Mouse (Mus musculus) MEL (cell line): ENCODE results near the gene Pdzd8. TPM values are rescaled to one million over a fixed set of nuclear protein-coding genes. Genes with fewer than 3 reads are reported as not detected.
A peak's percentile ranks its signal among the peaks of the same experiment; 100 is the strongest.

Experiments
- DNase-seq: peaks from one replicate; pipeline ENCODE4 v3.0.0; 2011; ENCODE audit warnings: low read depth, low spot score
- H3K27ac ChIP-seq: 2 replicates; pipeline ENCODE4 v1.5.1; 2012; ENCODE audit warnings: low read depth, mild to moderate bottlenecking, control low read depth, low read length, moderate library complexity; ENCODE audit not compliant: control insufficient read depth
- H3K27me3 ChIP-seq, 2 experiments: fragments of 150-350 bp in 1 of 2; sonication (generic) in 1 of 2; 2 replicates each; pipeline ENCODE4 v1.6.1; 2012; ENCODE audit warnings: low read length in 2 of 2, mild to moderate bottlenecking in 2 of 2, improper control_type of control experiment in 1 of 2, moderate library complexity in 1 of 2; ENCODE audit not compliant: insufficient read depth in 2 of 2, control insufficient read depth in 1 of 2
- H3K36me3 ChIP-seq, 2 experiments: 2 replicates each; pipeline ENCODE4 v1.6.1; 2012 to 2014; ENCODE audit warnings: low read length in 2 of 2, improper control_type of control experiment in 1 of 2, inconsistent platforms in 1 of 2, mild to moderate bottlenecking in 1 of 2; ENCODE audit not compliant: insufficient read depth in 2 of 2, control insufficient read depth in 1 of 2
- H3K4me1 ChIP-seq, 2 experiments: fragments of 150-350 bp in 1 of 2; sonication (generic) in 1 of 2; 2 replicates each; pipeline ENCODE4 v1.6.1; 2012; ENCODE audit warnings: low read length in 2 of 2, improper control_type of control experiment in 1 of 2, mild to moderate bottlenecking in 1 of 2; ENCODE audit not compliant: insufficient read depth in 2 of 2, control insufficient read depth in 1 of 2
- H3K4me3 ChIP-seq, 2 experiments: fragments of 150-350 bp in 1 of 2; sonication (generic) in 1 of 2; 2 replicates each; pipeline ENCODE4 v1.5.1; 2012; ENCODE audit warnings: low read depth in 2 of 2, low read length in 2 of 2, mild to moderate bottlenecking in 2 of 2, moderate library complexity in 2 of 2, control low read depth in 1 of 2, improper control_type of control experiment in 1 of 2; ENCODE audit not compliant: control insufficient read depth in 1 of 2, insufficient read depth in 1 of 2
- H3K79me2 ChIP-seq: 2 replicates; pipeline ENCODE4 v1.6.1; 2012; ENCODE audit warnings: mild to moderate bottlenecking, low read length, moderate library complexity; ENCODE audit not compliant: control insufficient read depth, poor library complexity, insufficient read depth
- H3K9ac ChIP-seq: 2 replicates; pipeline ENCODE4 v1.6.1; 2012; ENCODE audit warnings: low read depth, mild to moderate bottlenecking, control low read depth, low read length, moderate library complexity; ENCODE audit not compliant: control insufficient read depth, poor library complexity, severe bottlenecking
- H3K9me3 ChIP-seq: fragments of 150-350 bp; sonication (generic); replicated peaks from 2 replicates; pipeline ENCODE4 v1.6.1; 2012; ENCODE audit warnings: mild to moderate bottlenecking, low read length, improper control_type of control experiment, moderate library complexity; ENCODE audit not compliant: insufficient read depth
- BHLHE40 ChIP-seq: IDR thresholded peaks from 2 replicates; pipeline ENCODE4 v1.6.1; 2012; ENCODE audit warnings: low read depth, mild to moderate bottlenecking, inconsistent platforms, low read length, improper control_type of control experiment, borderline replicate concordance
- EP300 ChIP-seq, 2 experiments: IDR thresholded peaks; 2 replicates each; pipeline ENCODE4 v1.6.1; 2011; ENCODE audit warnings: improper control_type of control experiment in 2 of 2, low read length in 2 of 2, low read depth in 1 of 2, mild to moderate bottlenecking in 1 of 2
- ETS1 ChIP-seq: IDR thresholded peaks from 2 replicates; pipeline ENCODE4 v1.6.1; 2012; ENCODE audit warnings: low read depth, mild to moderate bottlenecking, inconsistent platforms, low read length, improper control_type of control experiment, moderate library complexity
- GATA1 ChIP-seq: IDR thresholded peaks from 2 replicates; pipeline ENCODE4 v1.6.1; 2011; ENCODE audit warnings: low read depth, low read length, improper control_type of control experiment
- HCFC1 ChIP-seq: IDR thresholded peaks from 2 replicates; pipeline ENCODE4 v1.6.1; 2012; ENCODE audit warnings: low read depth, mild to moderate bottlenecking, inconsistent platforms, low read length, improper control_type of control experiment, moderate library complexity
- MEF2A ChIP-seq: IDR thresholded peaks from 2 replicates; pipeline ENCODE4 v1.6.1; 2014; ENCODE audit warnings: low read depth, mild to moderate bottlenecking, inconsistent platforms, low read length, improper control_type of control experiment; ENCODE audit not compliant: poor library complexity, insufficient replicate concordance, severe bottlenecking; ENCODE audit errors: extremely low read depth
- MXI1 ChIP-seq: IDR thresholded peaks from 2 replicates; pipeline ENCODE4 v1.6.1; 2011; ENCODE audit warnings: mild to moderate bottlenecking, low read depth, low read length, improper control_type of control experiment
- MYB ChIP-seq: IDR thresholded peaks from 2 replicates; pipeline ENCODE4 v1.6.1; 2011; ENCODE audit warnings: mild to moderate bottlenecking, low read depth, low read length, improper control_type of control experiment
- MYC ChIP-seq: IDR thresholded peaks from 2 replicates; pipeline ENCODE4 v1.6.1; 2011; ENCODE audit warnings: low read depth, mild to moderate bottlenecking, low read length, improper control_type of control experiment, moderate library complexity
- NRF1 ChIP-seq: IDR thresholded peaks from 2 replicates; pipeline ENCODE4 v1.6.1; 2014; ENCODE audit warnings: low read depth, mild to moderate bottlenecking, inconsistent platforms, low read length, improper control_type of control experiment, moderate library complexity; ENCODE audit not compliant: poor library complexity, insufficient read depth, severe bottlenecking
- POLR2A ChIP-seq, 2 experiments: IDR thresholded peaks; 2 replicates each; pipeline ENCODE4 v1.6.1; 2011 to 2012; ENCODE audit warnings: low read length in 2 of 2, mild to moderate bottlenecking in 2 of 2, control low read depth in 1 of 2, improper control_type of control experiment in 1 of 2, low read depth in 1 of 2, moderate library complexity in 1 of 2; ENCODE audit not compliant: control insufficient read depth in 1 of 2, insufficient read depth in 1 of 2, poor library complexity in 1 of 2
- RAD21 ChIP-seq: IDR thresholded peaks from 2 replicates; pipeline ENCODE4 v1.6.1; 2011; ENCODE audit warnings: mild to moderate bottlenecking, low read depth, low read length, improper control_type of control experiment
- RCOR1 ChIP-seq: IDR thresholded peaks from 2 replicates; pipeline ENCODE4 v1.6.1; 2012; ENCODE audit warnings: low read depth, mild to moderate bottlenecking, inconsistent platforms, low read length, improper control_type of control experiment
- SIN3A ChIP-seq: IDR thresholded peaks from 2 replicates; pipeline ENCODE4 v1.6.1; 2012; ENCODE audit warnings: low read length, improper control_type of control experiment, inconsistent platforms
- TAL1 ChIP-seq: IDR thresholded peaks from 2 replicates; pipeline ENCODE4 v1.6.1; 2012; ENCODE audit warnings: mild to moderate bottlenecking, inconsistent platforms, low read length, moderate library complexity, mixed read lengths
- TBP ChIP-seq: IDR thresholded peaks from 2 replicates; pipeline ENCODE4 v1.8.0; 2011; ENCODE audit warnings: low read depth, low read length, improper control_type of control experiment
- TCF12 ChIP-seq: IDR thresholded peaks from 2 replicates; pipeline ENCODE4 v1.6.1; 2014; ENCODE audit warnings: low read depth, mild to moderate bottlenecking, inconsistent platforms, low read length, improper control_type of control experiment, moderate library complexity
- USF1 ChIP-seq: IDR thresholded peaks from 2 replicates; pipeline ENCODE4 v1.6.1; 2014; ENCODE audit warnings: low read depth, mild to moderate bottlenecking, inconsistent platforms, low read length, improper control_type of control experiment, moderate library complexity
- USF2 ChIP-seq, 2 experiments: IDR thresholded peaks; 2 replicates each; pipeline ENCODE4 v1.6.1; 2011 to 2012; ENCODE audit warnings: improper control_type of control experiment in 2 of 2, low read length in 2 of 2, borderline replicate concordance in 1 of 2, inconsistent platforms in 1 of 2, low read depth in 1 of 2, mild to moderate bottlenecking in 1 of 2; ENCODE audit not compliant: insufficient read depth in 1 of 2
- ZC3H11A ChIP-seq: IDR thresholded peaks from 2 replicates; pipeline ENCODE4 v1.6.1; 2012; ENCODE audit warnings: low read depth, mild to moderate bottlenecking, inconsistent platforms, low read length, improper control_type of control experiment
- ZMIZ1 ChIP-seq: IDR thresholded peaks from 2 replicates; pipeline ENCODE4 v1.6.1; 2012; ENCODE audit warnings: low read depth, mild to moderate bottlenecking, inconsistent platforms, low read length, improper control_type of control experiment, moderate library complexity
- polyA plus RNA-seq, 2 experiments: library from polyadenylated mRNA; stranded (reverse) in 1 of 2; unstranded in 1 of 2; fragments of >175 nt in 1 of 2; fragments of >200 nt in 1 of 2; gene quantifications; 2 replicates each; pipeline versions ENCODE4 v1.2.1 to v1.2.4; 2012; ENCODE audit warnings: low replicate concordance in 2 of 2, low read depth in 1 of 2; ENCODE audit not compliant: insufficient read length in 2 of 2, insufficient read depth in 1 of 2, missing spikeins in 1 of 2
- total RNA-seq: library from RNA; depleted of rRNA; stranded (reverse); fragments of 300-350 nt; gene quantifications from 2 replicates; pipeline ENCODE4 v1.2.3, GENCODE M21; 2012

Gene Pdzd8
- total and polyA plus RNA-seq, 3 experiments, result 46.4 to 137 (median 49.8) TPM

- H3K9ac ChIP-seq, result no peak overlapping the region
- no peaks in the 10 kb centered on the region for H3K79me2 ChIP-seq
- no peak for TF ChIP-seq TAL1
- TF ChIP-seq RAD21, result no peak
- TF ChIP-seq MYB, result no peak
- no peak overlapping the region for H3K27ac ChIP-seq
- no peak overlapping the region for H3K4me3 ChIP-seq
- H3K9me3 ChIP-seq, result no peaks in the 10 kb centered on the region
- DNase-seq, result no peak
- no peaks in the 10 kb centered on the region for H3K27me3 ChIP-seq
- H3K36me3 ChIP-seq, result peaks cover 0 to 11% of the 10 kb centered on the region in 2 experiments; a peak in 2 of 4 replicates
- peaks cover 0 to 19% of the 10 kb centered on the region in 2 experiments; a peak in 3 of 4 replicates for H3K4me1 ChIP-seq
These were observed 82.4 kb downstream of the Pdzd8 start for GRCm38 (mm10) chr19:59263171-59263570.

- H3K27ac ChIP-seq, result peak overlapping the region; percentile 27
- H3K9me3 ChIP-seq, result no peaks in the 10 kb centered on the region
- peak overlapping the region; percentile 68 to 72 for H3K4me3 ChIP-seq
- peak; percentile 55 for DNase-seq
- no peak for TF ChIP-seq MYC
- TF ChIP-seq GATA1, result peak; percentile 80
- TF ChIP-seq USF2 (IDR thresholded peaks at IDR 0.05; ENCODE audit: borderline replicate concordance in 1 of 2, insufficient read depth in 1 of 2, low read depth in 1 of 2, low read length in 2 of 2), result no peak
- no peak for TF ChIP-seq ZC3H11A
- TF ChIP-seq POLR2A (IDR thresholded peaks at IDR 0.05; ENCODE audit: control insufficient read depth in 1 of 2, insufficient read depth in 1 of 2, low read depth in 1 of 2, low read length in 2 of 2, poor library complexity in 1 of 2), result no peak
- peak; percentile 6; the same call in 1 of the 2 replicates for TF ChIP-seq BHLHE40
- TF ChIP-seq RCOR1, result peak; percentile 72; the same call in 1 of the 2 replicates
- TF ChIP-seq ETS1, result peak; percentile 63
- no peak for TF ChIP-seq NRF1
- peak; percentile 20; the same call in 1 of the 2 replicates for TF ChIP-seq SIN3A
- peak; percentile 23; the same call in 1 of the 2 replicates for TF ChIP-seq USF1
- TF ChIP-seq TCF12, result peak; percentile 89
- no peak for TF ChIP-seq HCFC1
- peak; percentile 87 to 88 for TF ChIP-seq EP300 (IDR thresholded peaks at IDR 0.05; ENCODE audit: low read depth in 1 of 2, low read length in 2 of 2)
- peak; percentile 38; the same call in 1 of the 2 replicates for TF ChIP-seq MYB
- 0 out of 2 replicates have a peak, but pooled peaks have one; percentile 22 for TF ChIP-seq TBP
- TF ChIP-seq MXI1, result 0 out of 2 replicates have a peak, but pooled peaks have one; percentile 21
- TF ChIP-seq MEF2A, result no peak
- no peak for TF ChIP-seq ZMIZ1
- TF ChIP-seq TAL1, result peak; percentile 80
- H3K9ac ChIP-seq, result peak overlapping the region; percentile 60
- no peaks in the 10 kb centered on the region; a peak in 1 of 4 replicates for H3K27me3 ChIP-seq
- H3K79me2 ChIP-seq, result no peaks in the 10 kb centered on the region
- peaks cover 0 to 19% of the 10 kb centered on the region in 2 experiments; a peak in 3 of 4 replicates for H3K4me1 ChIP-seq
- peaks cover 0 to 11% of the 10 kb centered on the region in 2 experiments; a peak in 2 of 4 replicates for H3K36me3 ChIP-seq
These were observed 84.0 kb downstream of the Pdzd8 start for GRCm38 (mm10) chr19:59261604-59262003.
